Mouse (Mus musculus) lung, adult 2 months (tissue): Measurements from ENCODE around the gene U2surp.

Source experiments
- CTCF ChIP-seq: fragments of 200-500 bp; IDR thresholded peaks from 2 replicates; pipeline ENCODE4 v1.5.1; 2011; ENCODE audit warnings: mild to moderate bottlenecking, low read length, control low read depth; ENCODE audit not compliant: insufficient read depth
- POLR2A ChIP-seq: fragments of 200-500 bp; IDR thresholded peaks from 2 replicates; pipeline ENCODE4 v1.6.1; 2011; ENCODE audit warnings: low read depth, mild to moderate bottlenecking, control low read depth, low read length, borderline replicate concordance; ENCODE audit errors: extremely low read depth

DNA sequence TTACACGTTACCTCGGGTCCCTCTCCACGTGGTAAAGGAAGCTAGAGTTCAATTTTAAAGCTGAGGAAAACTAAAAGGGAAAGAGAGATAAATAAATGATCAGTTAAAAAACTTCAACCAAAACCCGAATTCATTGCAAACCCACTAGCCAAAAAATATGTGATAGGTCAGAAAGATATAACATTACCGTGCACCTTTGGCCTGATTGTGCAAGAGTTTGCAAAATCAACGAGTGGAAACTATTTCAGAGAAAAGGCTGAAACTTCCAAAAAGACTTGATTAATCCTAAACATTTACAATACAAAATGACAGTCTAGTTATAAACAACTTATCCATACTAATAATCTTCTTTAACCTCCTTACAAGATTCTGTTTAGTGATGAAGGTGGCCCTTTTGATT is 45.9 kb upstream of the U2surp start:
- no peak for TF ChIP-seq CTCF
- TF ChIP-seq POLR2A: no peak
